Mouse (Mus musculus) liver, adult 2 months (tissue): ENCODE measurements around the gene Dot1l.

Experiments
- CTCF ChIP-seq: fragments of 200-500 bp; IDR thresholded peaks from 2 replicates; pipeline ENCODE4 v1.5.1; 2011; ENCODE audit warnings: low read depth, low read length, control low read depth
- POLR2A ChIP-seq: fragments of 200-500 bp; IDR thresholded peaks from 2 replicates; pipeline ENCODE4 v1.6.1; 2011; ENCODE audit warnings: low read length, control low read depth; ENCODE audit not compliant: insufficient read depth; ENCODE audit errors: extremely low read depth

DNA sequence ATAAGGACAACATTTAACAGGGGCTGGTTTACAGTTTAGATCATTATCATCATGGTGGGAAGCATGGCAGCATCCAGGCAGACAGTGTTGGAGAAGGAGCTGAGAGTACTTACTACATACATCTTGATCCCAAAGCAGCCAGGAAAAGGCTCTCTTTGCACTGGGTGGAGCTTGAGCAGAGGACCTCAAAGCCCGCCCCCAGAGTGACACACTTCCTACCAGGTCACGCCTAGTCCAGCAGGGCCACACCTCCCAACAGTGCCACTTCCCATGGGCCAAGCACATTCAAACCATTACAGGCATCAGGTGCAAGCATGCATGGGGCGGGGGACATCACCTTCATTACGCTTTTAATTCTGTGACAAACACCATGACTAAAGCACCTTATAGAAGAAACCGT is 10.7 kb upstream of the Dot1l start:
- TF ChIP-seq CTCF (no peak), POLR2A (no peak)
